Comparison of ENCODE assay signal across 15 mouse cellular contexts in the genomic region with DNA sequence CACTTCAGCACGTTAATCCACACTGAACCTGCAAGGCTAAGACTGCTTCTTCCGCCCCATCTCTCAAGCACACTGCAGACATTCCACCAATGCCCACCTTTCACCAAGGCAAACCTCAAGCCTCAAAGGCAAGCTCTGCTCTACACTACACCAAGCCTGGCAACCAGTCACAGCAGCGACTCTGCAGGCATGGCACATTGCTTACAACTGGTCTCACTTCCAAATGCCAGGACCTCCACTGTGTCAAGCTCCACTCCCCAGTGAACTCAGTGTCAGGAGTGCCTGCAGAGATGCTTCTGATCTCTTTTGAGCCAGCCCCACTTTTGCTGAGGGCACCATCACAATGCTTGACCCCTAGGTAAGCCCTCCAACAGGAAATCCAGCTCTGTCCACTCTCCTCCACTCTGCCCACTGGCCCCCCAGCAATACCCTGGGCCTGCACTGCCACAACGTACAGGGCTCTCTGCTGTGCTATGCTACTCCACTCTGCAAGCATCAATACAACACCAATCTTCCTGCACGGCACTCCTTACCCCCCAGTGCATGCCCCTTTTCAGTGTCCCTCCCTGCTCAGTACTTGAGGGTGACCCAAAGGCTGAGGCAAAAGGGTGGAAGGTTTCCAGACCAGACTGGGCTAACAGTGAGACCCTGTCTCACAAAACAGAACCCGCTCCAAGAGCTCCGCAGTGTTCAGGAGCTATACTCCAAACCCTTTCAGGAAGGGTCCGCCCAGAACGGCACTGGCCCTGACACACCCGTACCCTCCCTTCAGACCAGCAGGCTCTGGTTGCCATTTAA. TPM values are rescaled to one million over a fixed set of nuclear protein-coding genes. Genes with fewer than 3 reads are reported as not detected.
DNase-seq lines count a peak whose midpoint lies in the region; ATAC-seq and TF ChIP-seq lines count a peak whose summit lies in the region.
"Had no signal": no experiment of that assay in that cellular context is flagged by ENCODE, and none has a peak within 500 bp of the region (broad histone marks: within the 10 kb centered on the region; RNA-seq: fewer than 3 reads in every experiment).

No protein-coding gene starts in this region.

- DNase-seq in liver, embryonic 11.5 days (ENCODE audit: low spot score): no peak
- DNase-seq in hindbrain, embryonic 10.5 days (ENCODE audit: low spot score): no peak
- no peak for DNase-seq in spleen, postnatal 10 days (ENCODE audit: low spot score in 2 of 2)
- no peak for DNase-seq in layer of hippocampus, adult 2 months (ENCODE audit: low spot score in 2 of 2)
- DNase-seq: cerebellum, adult 11 months; heart, adult 18-20 months; kidney, adult 2 months; kidney, postnatal 36 days; layer of hippocampus, postnatal 36 days; thymus, postnatal 14 days had no signal

- H3K9ac ChIP-seq in liver, embryonic 15.5 days: no peak overlapping the region
- H3K9ac ChIP-seq in liver, embryonic 11.5 days (ENCODE audit: low read depth, low read length): no peak overlapping the region
- H3K9ac ChIP-seq in embryonic facial prominence, embryonic 13.5 days: no peak overlapping the region
- 0 out of 2 replicates have a peak overlapping the region, but pooled peaks have one; percentile 1 for H3K9ac ChIP-seq in midbrain, embryonic 13.5 days (replicated peaks)
- H3K9ac ChIP-seq: embryonic facial prominence, embryonic 15.5 days had no signal

- H3K4me2 ChIP-seq in liver, embryonic 15.5 days: 0 out of 2 replicates have a peak overlapping the region, but pooled peaks have one; percentile 14
- no peak overlapping the region for H3K4me2 ChIP-seq in liver, embryonic 11.5 days
- no peak overlapping the region for H3K4me2 ChIP-seq in embryonic facial prominence, embryonic 13.5 days
- no peak overlapping the region; the same call in 1 of the 2 replicates for H3K4me2 ChIP-seq in midbrain, embryonic 13.5 days (replicated peaks)
- H3K4me2 ChIP-seq: embryonic facial prominence, embryonic 15.5 days had no signal

- WGBS in liver, embryonic 15.5 days (ENCODE audit: insufficient replicate concordance): 77% methylated on average over 10 of the region's 10 CpGs
- 81% methylated on average over 10 of the region's 10 CpGs for WGBS in liver, embryonic 11.5 days
- WGBS in embryonic facial prominence, embryonic 13.5 days: 74% methylated on average over 10 of the region's 10 CpGs
- WGBS in hindbrain, embryonic 10.5 days: 78% methylated on average over 10 of the region's 10 CpGs
- 73% methylated on average over 10 of the region's 10 CpGs for WGBS in midbrain, embryonic 13.5 days

- no peak overlapping the region for H3K4me3 ChIP-seq in liver, embryonic 15.5 days (replicated peaks)
- no peak overlapping the region for H3K4me3 ChIP-seq in liver, embryonic 11.5 days (ENCODE audit: low read depth, low read length)
- H3K4me3 ChIP-seq in embryonic facial prominence, embryonic 13.5 days: no peak overlapping the region
- H3K4me3 ChIP-seq in hindbrain, embryonic 10.5 days: no peak overlapping the region
- no peak overlapping the region for H3K4me3 ChIP-seq in midbrain, embryonic 13.5 days (replicated peaks)
- no peak overlapping the region for H3K4me3 ChIP-seq in layer of hippocampus, adult 2 months
- H3K4me3 ChIP-seq: embryonic facial prominence, embryonic 15.5 days had no signal

- peaks cover 38% of the 10 kb centered on the region for H3K36me3 ChIP-seq in liver, embryonic 15.5 days (replicated peaks)
- 0 out of 2 replicates have a peak, but pooled peaks cover 5% of the 10 kb centered on the region for H3K36me3 ChIP-seq in liver, embryonic 11.5 days (ENCODE audit: control insufficient read depth, insufficient read depth, low read length)
- H3K36me3 ChIP-seq in embryonic facial prominence, embryonic 13.5 days: peaks cover 32% of the 10 kb centered on the region
- peaks cover 66% of the 10 kb centered on the region for H3K36me3 ChIP-seq in hindbrain, embryonic 10.5 days
- H3K36me3 ChIP-seq in midbrain, embryonic 13.5 days: peaks cover 26% of the 10 kb centered on the region; the same call in 1 of the 2 replicates

- no peaks in the 10 kb centered on the region for H3K9me3 ChIP-seq in liver, embryonic 15.5 days (replicated peaks)
- no peaks in the 10 kb centered on the region for H3K9me3 ChIP-seq in liver, embryonic 11.5 days (ENCODE audit: control insufficient read depth, low read length)
- no peaks in the 10 kb centered on the region for H3K9me3 ChIP-seq in embryonic facial prominence, embryonic 13.5 days
- H3K9me3 ChIP-seq in hindbrain, embryonic 10.5 days: no peaks in the 10 kb centered on the region
- no peaks in the 10 kb centered on the region for H3K9me3 ChIP-seq in midbrain, embryonic 13.5 days
- H3K9me3 ChIP-seq: embryonic facial prominence, embryonic 15.5 days had no signal

- ATAC-seq in liver, embryonic 15.5 days (ENCODE audit: insufficient read depth): no peak
- ATAC-seq in liver, embryonic 11.5 days (replicated peaks; ENCODE audit: low FRiP score): no peak
- 0 out of 2 replicates have a peak, but pooled peaks have one; percentile 43 for ATAC-seq in embryonic facial prominence, embryonic 13.5 days (ENCODE audit: insufficient number of reproducible peaks, insufficient read depth, low FRiP score, low TSS enrichment, low read depth)
- peak; percentile 32 for ATAC-seq in midbrain, embryonic 13.5 days
- ATAC-seq in granulocyte monocyte progenitor cell, adult 5-6 weeks (replicated peaks; ENCODE audit: poor library complexity, severe bottlenecking): no peak

- no peaks in the 10 kb centered on the region for H3K27me3 ChIP-seq in liver, embryonic 15.5 days
- no peaks in the 10 kb centered on the region for H3K27me3 ChIP-seq in liver, embryonic 11.5 days (replicated peaks; ENCODE audit: control insufficient read depth, insufficient read depth, low read length)
- H3K27me3 ChIP-seq in embryonic facial prominence, embryonic 13.5 days: no peaks in the 10 kb centered on the region
- H3K27me3 ChIP-seq in hindbrain, embryonic 10.5 days (ENCODE audit: insufficient read depth, poor library complexity, severe bottlenecking): no peaks in the 10 kb centered on the region
- H3K27me3 ChIP-seq in midbrain, embryonic 13.5 days: no peaks in the 10 kb centered on the region
- H3K27me3 ChIP-seq: embryonic facial prominence, embryonic 15.5 days had no signal

- peak overlapping the region; percentile 55 for H3K27ac ChIP-seq in liver, embryonic 15.5 days (replicated peaks)
- H3K27ac ChIP-seq in liver, embryonic 11.5 days (ENCODE audit: low read depth, low read length): no peak overlapping the region
- no peak overlapping the region for H3K27ac ChIP-seq in embryonic facial prominence, embryonic 13.5 days
- 0 out of 2 replicates have a peak overlapping the region, but pooled peaks have one; percentile 2 for H3K27ac ChIP-seq in hindbrain, embryonic 10.5 days
- H3K27ac ChIP-seq in midbrain, embryonic 13.5 days: no peak overlapping the region
- H3K27ac ChIP-seq in layer of hippocampus, adult 2 months: no peak overlapping the region
- H3K27ac ChIP-seq: embryonic facial prominence, embryonic 15.5 days had no signal

- H3K4me1 ChIP-seq in liver, embryonic 15.5 days (replicated peaks): peaks cover 57% of the 10 kb centered on the region
- peaks cover 42% of the 10 kb centered on the region for H3K4me1 ChIP-seq in liver, embryonic 11.5 days (replicated peaks; ENCODE audit: control insufficient read depth, insufficient read depth, low read length)
- peaks cover 37% of the 10 kb centered on the region for H3K4me1 ChIP-seq in embryonic facial prominence, embryonic 13.5 days
- peaks cover 47% of the 10 kb centered on the region for H3K4me1 ChIP-seq in hindbrain, embryonic 10.5 days (replicated peaks)
- peaks cover 58% of the 10 kb centered on the region for H3K4me1 ChIP-seq in midbrain, embryonic 13.5 days (replicated peaks)

- TF ChIP-seq CTCF in layer of hippocampus, adult 2 months (conservative IDR thresholded peaks at IDR 0.05): no peak

RNA-seq across cellular contexts. Expression of a gene that starts 6.8 kb away (rescaled TPM):
- 28.0 and 29.7 TPM in 2 replicates for polyA plus RNA-seq in liver, embryonic 15.5 days (2015; fragmentation: Nextera tagmentation; extraction: Ambion mirVana)
- polyA plus RNA-seq in liver, embryonic 11.5 days (2014; fragmentation: Nextera tagmentation; extraction: Ambion mirVana): 35.7 and 37.9 TPM in 2 replicates
- polyA plus RNA-seq in embryonic facial prominence, embryonic 13.5 days (2015; fragmentation: Nextera tagmentation; extraction: Ambion mirVana): 65.7 and 67.4 TPM in 2 replicates
- 70.2 and 70.8 TPM in 2 replicates for polyA plus RNA-seq in hindbrain, embryonic 10.5 days (2016; fragmentation: Nextera tagmentation; extraction: Ambion mirVana)
- polyA plus RNA-seq in midbrain, embryonic 13.5 days (2015; fragmentation: Nextera tagmentation; extraction: Ambion mirVana): 81.1 and 91.8 TPM in 2 replicates
- 80.9 and 108 TPM in 2 replicates for total RNA-seq in granulocyte monocyte progenitor cell, adult 5-6 weeks (2014; fragmentation: Nextera tagmentation)
- total RNA-seq in granulocyte monocyte progenitor cell, adult 5-6 weeks (2017): 25.6 and 31.9 TPM in 2 replicates
- total RNA-seq in layer of hippocampus, adult 2 months (2021): 10 to 100 TPM; 27.4 to 36.5 TPM

Comparison
In these comparisons a context has a peak if more than half of its experiments do, and no peak if none do; other contexts are left out.
1. H3K27ac ChIP-seq: peak in liver, embryonic 15.5 days (single experiment) and hindbrain, embryonic 10.5 days (single experiment); none in liver, embryonic 11.5 days (single experiment), embryonic facial prominence, embryonic 13.5 days (single experiment), midbrain, embryonic 13.5 days (single experiment) and layer of hippocampus, adult 2 months (single experiment).
2. ATAC-seq: peak in embryonic facial prominence, embryonic 13.5 days (single experiment) and midbrain, embryonic 13.5 days (single experiment); none in liver, embryonic 15.5 days (single experiment), liver, embryonic 11.5 days (single experiment) and granulocyte monocyte progenitor cell, adult 5-6 weeks (single experiment).